11 mouse cellular contexts compared by ENCODE assay signal in the genomic region with DNA sequence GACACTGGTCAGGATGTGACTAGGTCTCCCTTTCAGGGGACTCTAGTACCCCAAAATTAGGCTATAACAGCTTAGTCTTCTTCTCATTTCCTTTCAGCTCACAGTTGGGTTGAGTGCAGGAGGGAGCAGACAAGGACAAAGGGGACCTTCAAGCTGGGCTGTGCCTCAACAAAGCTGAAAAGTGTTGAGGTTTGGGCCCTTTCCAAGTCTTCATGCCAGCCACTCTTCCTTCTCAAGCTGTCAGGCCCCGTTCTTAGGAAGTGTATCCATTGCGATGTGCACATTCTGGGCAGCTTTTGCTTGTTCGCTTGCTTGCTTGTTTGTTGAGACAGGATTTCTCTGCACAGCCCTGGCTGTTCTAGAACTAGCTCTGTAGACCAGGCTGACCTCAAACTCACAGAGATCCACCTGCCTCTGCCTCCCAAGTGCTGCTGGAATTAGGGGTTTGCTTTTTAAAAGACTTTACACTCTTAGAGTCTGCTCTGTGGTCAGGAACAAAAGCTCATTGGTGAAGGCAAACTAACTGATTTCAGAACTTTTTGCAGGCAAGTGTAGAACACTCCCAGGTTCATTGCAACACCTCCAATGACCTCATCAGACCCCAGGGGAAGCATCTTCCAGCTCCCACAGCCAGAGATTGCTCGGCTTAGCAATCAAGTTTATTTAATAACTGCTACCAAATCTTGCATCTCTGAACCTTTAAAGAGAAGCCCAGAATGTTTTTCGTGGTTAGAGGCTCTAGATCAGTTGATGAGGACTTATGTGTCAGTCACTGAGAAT. TPM values are rescaled to one million over a fixed set of nuclear protein-coding genes. Genes with fewer than 3 reads are reported as not detected.
DNase-seq lines count a peak whose midpoint lies in the region; TF ChIP-seq lines count a peak whose summit lies in the region.
"Had no signal": no experiment of that assay in that cellular context is flagged by ENCODE, and none has a peak within 500 bp of the region (broad histone marks: within the 10 kb centered on the region; RNA-seq: fewer than 3 reads in every experiment).

No protein-coding gene starts in this region.

- TF ChIP-seq POLR2A in embryonic fibroblast, embryonic 13.5 days (IDR thresholded peaks at IDR 0.05; ENCODE audit: low read depth, low read length): no peak

- peak overlapping the region; percentile 11 for H3K27ac ChIP-seq in embryonic fibroblast, embryonic 13.5 days (ENCODE audit: insufficient read depth, low read length)
- H3K27ac ChIP-seq: heart, embryonic 13.5 days had no signal

- DNase-seq in heart, adult 11 months: peak; percentile 95
- DNase-seq in heart, postnatal 25 days (ENCODE audit: low spot score): no peak
- DNase-seq in left cerebral cortex, postnatal 14 days (ENCODE audit: low spot score in 2 of 2): peak; percentile 36 to 64
- DNase-seq in left cerebral cortex, postnatal 36 days (ENCODE audit: low spot score in 2 of 2): no peak
- peak; percentile 71 for DNase-seq in Muller cell, postnatal 12 days (ENCODE audit: inconsistent ontology term)
- no peak for DNase-seq in frontal cortex, adult 2 months (ENCODE audit: extremely low spot score in 1 of 2, low spot score in 1 of 2)
- DNase-seq: kidney, postnatal 4 days; thymus, postnatal 36 days had no signal

- H3K4me3 ChIP-seq in embryonic fibroblast, embryonic 13.5 days (ENCODE audit: insufficient read depth, low read length): no peak overlapping the region
- H3K4me3 ChIP-seq: heart, embryonic 13.5 days had no signal

- intact Hi-C loops in heart, postnatal 25 days (cut with DNase I): no loop called here
- intact Hi-C loops in left cerebral cortex, postnatal 14 days (cut with DNase I): no loop called here
- intact Hi-C loops in left cerebral cortex, postnatal 36 days (cut with DNase I): loop anchor here (10.0 kb wide), 1 partner anchor 1161 kb away; a partner anchor contains a TSS

- H3K4me1 ChIP-seq in embryonic fibroblast, embryonic 13.5 days (ENCODE audit: control insufficient read depth, insufficient read depth, low read length): peaks cover 5% of the 10 kb centered on the region; the same call in 1 of the 2 replicates

- TF ChIP-seq CTCF in embryonic fibroblast, embryonic 13.5 days (IDR thresholded peaks at IDR 0.05; ENCODE audit: borderline replicate concordance, insufficient read depth, low read length): no peak

RNA-seq across cellular contexts. Expression of a gene that starts 3.3 kb away (rescaled TPM):
- 1 to 10 TPM; 6.2 to 7.7 TPM for total RNA-seq in heart, postnatal 25 days (2021)
- total RNA-seq in left cerebral cortex, postnatal 14 days (2021): 1 to 10 TPM; 2.9 to 4.1 TPM
- 1 to 10 TPM; 3.6 to 5.3 TPM for total RNA-seq in left cerebral cortex, postnatal 36 days (2021)
- polyA plus RNA-seq in embryonic fibroblast, embryonic 13.5 days (2011; ENCODE audit: insufficient read length, low read depth, missing spikeins): 11.4 TPM in 2 replicates
- polyA plus RNA-seq in frontal cortex, adult 2 months (2012; rRNA removed): 4.2 and 6.9 TPM in 2 replicates

RNA-seq across cellular contexts. Expression of a gene that starts 3.4 kb away (rescaled TPM):
- total RNA-seq in heart, postnatal 25 days (2021): 10 to 100 TPM; 50.0 to 53.8 TPM
- total RNA-seq in left cerebral cortex, postnatal 14 days (2021): 10 to 100 TPM; 19.0 to 20.1 TPM
- total RNA-seq in left cerebral cortex, postnatal 36 days (2021): 10 to 100 TPM; 17.8 to 19.3 TPM
- polyA plus RNA-seq in embryonic fibroblast, embryonic 13.5 days (2011; ENCODE audit: insufficient read length, low read depth, missing spikeins): 116 and 134 TPM in 2 replicates
- polyA plus RNA-seq in frontal cortex, adult 2 months (2012; rRNA removed): 20.3 and 27.1 TPM in 2 replicates

RNA-seq across cellular contexts. Expression of a gene that starts 19.9 kb away (rescaled TPM):
- total RNA-seq in heart, postnatal 25 days (2021): not detected
- not detected for total RNA-seq in left cerebral cortex, postnatal 14 days (2021)
- total RNA-seq in left cerebral cortex, postnatal 36 days (2021): not detected
- not detected in 2 replicates for polyA plus RNA-seq in embryonic fibroblast, embryonic 13.5 days (2011; ENCODE audit: insufficient read length, low read depth, missing spikeins)
- not detected in 2 replicates for polyA plus RNA-seq in frontal cortex, adult 2 months (2012; rRNA removed)
- polyA plus RNA-seq: heart, embryonic 13.5 days had no signal

RNA-seq across cellular contexts. Expression of a gene that starts 20.1 kb away (rescaled TPM):
- not detected for total RNA-seq in heart, postnatal 25 days (2021)
- total RNA-seq in left cerebral cortex, postnatal 14 days (2021): not detected
- not detected for total RNA-seq in left cerebral cortex, postnatal 36 days (2021)
- not detected in 2 replicates for polyA plus RNA-seq in embryonic fibroblast, embryonic 13.5 days (2011; ENCODE audit: insufficient read length, low read depth, missing spikeins)
- not detected in 2 replicates for polyA plus RNA-seq in frontal cortex, adult 2 months (2012; rRNA removed)
- polyA plus RNA-seq: heart, embryonic 13.5 days; limb, embryonic 14.5 days had no signal

RNA-seq across cellular contexts. Expression of a gene that starts 29.4 kb away (rescaled TPM):
- total RNA-seq in heart, postnatal 25 days (2021): under 1 TPM in 1 of 2 experiments, not detected in 1; 0.73 TPM
- total RNA-seq in left cerebral cortex, postnatal 14 days (2021): not detected
- under 1 TPM in 1 of 2 experiments, not detected in 1; 0.12 TPM for total RNA-seq in left cerebral cortex, postnatal 36 days (2021)
- not detected in 2 replicates for polyA plus RNA-seq in embryonic fibroblast, embryonic 13.5 days (2011; ENCODE audit: insufficient read length, low read depth, missing spikeins)
- 0.38 and 0.56 TPM in 2 replicates for polyA plus RNA-seq in frontal cortex, adult 2 months (2012; rRNA removed)

Comparison
In these comparisons a context has a peak if more than half of its experiments do, and no peak if none do; other contexts are left out.
1. DNase-seq: peak in heart, adult 11 months (single experiment), left cerebral cortex, postnatal 14 days (2 of 2) and Muller cell, postnatal 12 days (single experiment); none in heart, postnatal 25 days (single experiment), left cerebral cortex, postnatal 36 days (0 of 2) and frontal cortex, adult 2 months (0 of 2).